Mouse (Mus musculus): ENCODE measurements at regions not wholly inside any gene's neighbourhood (a gene's known extent, or its start where the extent isn't known, plus 50 kb on each side); places are given as distances from the start of the nearest gene placed in this dataset.

DNA sequence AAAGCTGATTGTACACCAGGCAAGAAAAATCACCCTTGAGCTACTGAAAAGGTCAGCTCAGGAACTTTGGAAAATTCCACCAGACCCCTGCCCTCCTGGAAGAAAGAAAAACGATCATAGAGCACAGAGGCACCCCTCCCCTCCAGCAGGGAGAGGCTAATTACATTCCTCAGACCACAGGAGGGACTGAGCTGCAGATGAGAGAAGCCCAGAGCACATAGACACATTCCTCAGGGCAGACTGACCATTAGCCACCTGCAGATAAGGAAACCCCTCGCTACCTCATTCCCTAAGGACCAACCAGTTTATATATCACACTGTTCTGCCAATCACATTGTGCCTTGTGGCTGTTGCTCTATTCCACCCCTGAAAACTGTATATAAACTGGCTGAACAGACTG, 230.3 kb downstream of the Parp8 start:
- ATAC-seq (replicated peaks in 1 of 2; ENCODE audit: insufficient read depth in 1 of 2, low FRiP score in 2 of 2, low TSS enrichment in 1 of 2, low read depth in 1 of 2, poor library complexity in 2 of 2, severe bottlenecking in 2 of 2): no peak

DNA sequence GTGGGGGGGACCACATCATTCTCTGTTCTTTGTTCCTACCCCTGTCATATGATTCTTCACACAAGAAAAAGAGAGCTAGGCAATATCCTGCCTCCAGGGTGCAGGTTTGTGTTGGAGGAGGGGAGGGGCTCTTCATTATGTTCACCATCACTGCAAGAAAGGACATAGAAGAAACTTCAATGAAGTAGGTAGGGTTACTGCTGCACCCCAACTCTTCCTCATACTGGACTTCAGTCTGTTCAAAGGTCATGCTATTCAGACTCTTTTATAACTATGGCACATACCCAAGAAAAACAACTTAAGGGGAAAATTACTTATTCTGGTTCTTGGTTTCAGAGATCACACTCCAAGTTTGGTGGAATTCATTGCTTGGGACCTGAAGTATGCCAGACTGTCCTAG, 243.7 kb downstream of the Parp8 start:
- no peak for ATAC-seq (replicated peaks in 1 of 2; ENCODE audit: insufficient read depth in 1 of 2, low FRiP score in 2 of 2, low TSS enrichment in 1 of 2, low read depth in 1 of 2, poor library complexity in 2 of 2, severe bottlenecking in 2 of 2)

GRCm38 (mm10) chr13:116765491-116765890, 259.8 kb downstream of the Parp8 start:
- no peak for ATAC-seq (replicated peaks in 1 of 2; ENCODE audit: insufficient read depth in 1 of 2, low FRiP score in 2 of 2, low TSS enrichment in 1 of 2, low read depth in 1 of 2, poor library complexity in 2 of 2, severe bottlenecking in 2 of 2)

DNA sequence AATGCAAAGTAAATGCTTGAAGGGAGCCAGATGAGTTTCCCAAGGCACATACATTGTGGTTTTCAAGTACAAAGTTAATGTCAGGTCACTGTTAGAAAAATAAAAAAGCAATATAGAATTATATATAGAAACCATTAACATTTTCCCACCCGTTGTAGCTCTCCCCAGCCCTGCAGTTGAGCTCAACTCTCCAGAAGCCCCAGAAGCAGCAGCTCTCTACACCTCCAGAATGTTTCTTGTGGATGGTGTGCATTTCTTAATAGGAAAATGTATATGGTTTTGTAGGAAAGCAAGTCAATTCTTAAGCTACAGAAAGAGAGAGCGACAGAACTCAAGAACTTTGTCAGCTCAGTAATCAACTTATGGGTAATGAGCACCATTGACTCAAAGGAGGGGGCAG, 265.4 kb downstream of the Parp8 start:
- no peak for ATAC-seq (replicated peaks in 1 of 2; ENCODE audit: insufficient read depth in 1 of 2, low FRiP score in 2 of 2, low TSS enrichment in 1 of 2, low read depth in 1 of 2, poor library complexity in 2 of 2, severe bottlenecking in 2 of 2)

DNA sequence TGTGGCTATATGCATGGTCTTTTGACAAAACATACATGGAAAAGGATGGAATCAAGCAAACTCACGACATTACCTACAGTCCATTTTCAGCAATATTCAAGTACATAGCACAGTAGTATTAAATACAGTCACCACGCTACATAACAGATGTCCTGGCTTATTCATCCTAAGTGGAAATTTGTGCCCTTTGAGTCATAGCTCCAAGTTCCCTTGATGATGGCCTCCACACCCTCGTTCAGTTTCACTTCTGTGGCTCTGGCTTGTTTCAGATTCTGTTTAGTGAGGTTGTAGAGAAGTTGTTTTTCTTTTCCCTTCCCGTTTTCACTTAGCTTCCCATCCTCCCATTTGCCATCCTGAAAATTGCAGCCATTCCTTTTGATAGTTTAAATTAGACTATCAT, 284.5 kb downstream of the Parp8 start:
- ATAC-seq (replicated peaks in 1 of 2; ENCODE audit: insufficient read depth in 1 of 2, low FRiP score in 2 of 2, low TSS enrichment in 1 of 2, low read depth in 1 of 2, poor library complexity in 2 of 2, severe bottlenecking in 2 of 2): no peak

- no peak for ATAC-seq (replicated peaks in 1 of 2; ENCODE audit: insufficient read depth in 1 of 2, low FRiP score in 2 of 2, low TSS enrichment in 1 of 2, low read depth in 1 of 2, poor library complexity in 2 of 2, severe bottlenecking in 2 of 2)
These were observed 301.8 kb downstream of the Parp8 start for GRCm38 (mm10) chr13:116723361-116724153.

DNA sequence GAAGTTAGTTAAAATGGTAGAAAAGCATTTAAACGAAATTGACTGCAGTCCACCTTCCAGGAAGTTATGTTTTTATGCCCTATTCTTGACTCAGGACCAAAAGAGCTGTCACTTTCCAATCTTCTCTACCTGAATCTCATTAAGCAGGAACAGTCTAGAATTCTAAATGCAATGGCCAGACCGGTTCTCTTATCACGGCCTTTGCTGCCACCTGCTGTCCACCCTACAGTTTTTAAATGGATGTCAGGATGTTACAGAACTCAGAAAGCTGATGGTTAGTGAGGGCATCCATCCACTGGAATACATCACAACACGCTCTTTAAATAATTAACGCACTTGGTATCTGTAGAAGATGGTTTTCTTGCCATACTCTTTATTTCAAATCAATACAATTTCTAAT, 310.5 kb downstream of the Parp8 start:
- peak; percentile 34 to 48; a peak in 1 of 4 replicates for ATAC-seq (replicated peaks in 1 of 2; ENCODE audit: insufficient read depth in 1 of 2, low FRiP score in 2 of 2, low TSS enrichment in 1 of 2, low read depth in 1 of 2, poor library complexity in 2 of 2, severe bottlenecking in 2 of 2)

- ATAC-seq (replicated peaks in 1 of 2; ENCODE audit: insufficient read depth in 1 of 2, low FRiP score in 2 of 2, low TSS enrichment in 1 of 2, low read depth in 1 of 2, poor library complexity in 2 of 2, severe bottlenecking in 2 of 2): peak; percentile 72 to 81
These were observed 313.3 kb downstream of the Parp8 start for GRCm38 (mm10) chr13:116711866-116712593.

GRCm38 (mm10) chr13:116711148-116711865, 314.0 kb downstream of the Parp8 start:
- ATAC-seq (replicated peaks in 1 of 2; ENCODE audit: insufficient read depth in 1 of 2, low FRiP score in 2 of 2, low TSS enrichment in 1 of 2, low read depth in 1 of 2, poor library complexity in 2 of 2, severe bottlenecking in 2 of 2): peak; percentile 67 to 74

GRCm38 (mm10) chr13:116709671-116710070, 315.7 kb downstream of the Parp8 start:
- no peak for ATAC-seq (replicated peaks in 1 of 2; ENCODE audit: insufficient read depth in 1 of 2, low FRiP score in 2 of 2, low TSS enrichment in 1 of 2, low read depth in 1 of 2, poor library complexity in 2 of 2, severe bottlenecking in 2 of 2)

GRCm38 (mm10) chr13:116708846-116709245, 316.5 kb downstream of the Parp8 start:
- no peak for ATAC-seq (replicated peaks in 1 of 2; ENCODE audit: insufficient read depth in 1 of 2, low FRiP score in 2 of 2, low TSS enrichment in 1 of 2, low read depth in 1 of 2, poor library complexity in 2 of 2, severe bottlenecking in 2 of 2)

- ATAC-seq (replicated peaks in 1 of 2; ENCODE audit: insufficient read depth in 1 of 2, low FRiP score in 2 of 2, low TSS enrichment in 1 of 2, low read depth in 1 of 2, poor library complexity in 2 of 2, severe bottlenecking in 2 of 2): no peak
These were observed 316.9 kb downstream of the Parp8 start for GRCm38 (mm10) chr13:116708456-116708780.

GRCm38 (mm10) chr13:116707621-116708455, 317.5 kb downstream of the Parp8 start:
- ATAC-seq (replicated peaks in 1 of 2; ENCODE audit: insufficient read depth in 1 of 2, low FRiP score in 2 of 2, low TSS enrichment in 1 of 2, low read depth in 1 of 2, poor library complexity in 2 of 2, severe bottlenecking in 2 of 2): 0 out of 4 replicates have a peak, but pooled peaks have one; percentile 22 to 28

- no peak for ATAC-seq (replicated peaks in 1 of 2; ENCODE audit: insufficient read depth in 1 of 2, low FRiP score in 2 of 2, low TSS enrichment in 1 of 2, low read depth in 1 of 2, poor library complexity in 2 of 2, severe bottlenecking in 2 of 2)
These were observed 318.7 kb downstream of the Parp8 start for GRCm38 (mm10) chr13:116706401-116707330.

GRCm38 (mm10) chr13:116705611-116706386, 319.5 kb downstream of the Parp8 start:
- peak; percentile 9 to 23; a peak in 1 of 4 replicates for ATAC-seq (replicated peaks in 1 of 2; ENCODE audit: insufficient read depth in 1 of 2, low FRiP score in 2 of 2, low TSS enrichment in 1 of 2, low read depth in 1 of 2, poor library complexity in 2 of 2, severe bottlenecking in 2 of 2)

DNA sequence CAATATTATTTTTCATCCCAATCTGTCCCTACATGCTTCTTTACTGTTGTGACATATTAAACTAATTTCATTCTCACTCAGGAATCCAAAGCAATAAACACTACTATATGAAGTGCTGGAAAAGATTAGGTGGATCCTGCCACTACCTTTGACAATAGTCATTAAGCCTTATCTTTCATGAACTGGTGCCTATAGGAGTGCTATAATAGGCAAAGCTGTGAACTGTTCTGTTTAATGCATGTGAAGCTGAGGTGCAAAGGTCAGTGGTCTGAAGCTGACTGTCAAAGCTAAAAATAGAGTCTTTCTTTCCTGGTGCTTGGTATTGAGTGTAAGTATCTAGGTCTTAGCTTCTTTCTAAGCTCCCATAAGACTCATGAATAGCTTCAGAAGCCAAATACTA, 336.6 kb downstream of the Parp8 start:
- ATAC-seq (replicated peaks in 1 of 2; ENCODE audit: insufficient read depth in 1 of 2, low FRiP score in 2 of 2, low TSS enrichment in 1 of 2, low read depth in 1 of 2, poor library complexity in 2 of 2, severe bottlenecking in 2 of 2): no peak

Measured in hematopoietic stem cell, adult 5-6 weeks (primary cell).